Comparison of ENCODE assay signal across 20 mouse cellular contexts in the genomic region with DNA sequence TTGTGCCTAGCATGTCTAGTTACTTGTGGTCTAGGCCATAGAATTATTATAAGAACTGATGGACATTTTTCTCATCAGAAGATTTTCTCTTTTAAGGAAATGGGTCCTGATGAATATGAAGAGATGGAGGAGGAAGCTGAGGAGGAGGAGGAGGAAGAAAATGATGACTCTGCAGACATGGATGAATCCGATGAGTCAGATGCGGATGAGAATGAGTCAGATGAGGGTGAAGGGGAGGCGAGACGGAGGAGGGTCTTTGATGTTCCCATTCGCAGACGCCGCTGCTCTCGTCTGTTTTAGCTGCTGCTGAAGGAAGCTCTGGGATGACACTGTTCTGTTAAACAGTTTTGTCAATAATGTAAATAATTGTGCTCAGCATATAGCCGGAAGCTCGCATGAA. TPM values are rescaled to one million over a fixed set of nuclear protein-coding genes. Genes with fewer than 3 reads are reported as not detected.
"Had no signal": no experiment of that assay in that cellular context is flagged by ENCODE, and none has a peak within 500 bp of the region (broad histone marks: within the 10 kb centered on the region; RNA-seq: fewer than 3 reads in every experiment).

No protein-coding gene starts in this region.

- H3K27ac ChIP-seq: kidney, postnatal 0 days; limb, embryonic 13.5 days; liver, embryonic 14.5 days; midbrain, embryonic 12.5 days; neural tube, embryonic 13.5 days had no signal

- DNase-seq: kidney, adult 11 months; kidney, adult 9 months; kidney, postnatal 36 days; layer of hippocampus, adult 9-11 months; layer of hippocampus, postnatal 36 days; lung, adult 18-20 months; lung, postnatal 4 days; retina, postnatal 1 day; spleen, adult 18-20 months; thymus, adult 18-20 months; thymus, postnatal 14 days had no signal

- H3K4me3 ChIP-seq: limb, embryonic 13.5 days; midbrain, embryonic 12.5 days; neural tube, embryonic 13.5 days had no signal

RNA-seq across cellular contexts. Expression of gene Gm10912, which starts 5.8 kb away (rescaled TPM):
- total RNA-seq: megakaryocyte, adult 5-6 weeks had no signal

RNA-seq across cellular contexts. Expression of gene Gm10799, which starts 8.6 kb away (rescaled TPM):
- total RNA-seq: layer of hippocampus, adult 18-20 months; layer of hippocampus, postnatal 36 days; left cerebral cortex, postnatal 25 days; liver, adult 2 months; megakaryocyte, adult 5-6 weeks had no signal

RNA-seq across cellular contexts. Expression of gene Cd59b, which starts 9.9 kb away (rescaled TPM):
- total RNA-seq: megakaryocyte, adult 5-6 weeks had no signal

RNA-seq across cellular contexts. Expression of gene 4931422A03Rik, which starts 31.6 kb away (rescaled TPM):
- total RNA-seq: layer of hippocampus, adult 18-20 months; layer of hippocampus, postnatal 36 days; left cerebral cortex, postnatal 25 days; liver, adult 2 months had no signal
